Mouse (Mus musculus) heart, postnatal 0 days (tissue): Measurements from ENCODE around the gene Vkorc1. TPM values are rescaled to one million over a fixed set of nuclear protein-coding genes. Genes with fewer than 3 reads are reported as not detected.

ENCODE experiments used
- ATAC-seq: fragments of 200-750 bp; cut with Nextera tagmentation; 2 replicates; pipeline ENCODE4 v1.8.0; 2017; ENCODE audit warnings: low read depth, moderate number of reproducible peaks, moderate library complexity; ENCODE audit not compliant: insufficient read depth
- DNase-seq: peaks from one replicate; pipeline ENCODE4 v3.0.0-alpha.2; 2016; ENCODE audit warnings: low spot score
- H3K27ac ChIP-seq: fragments of 300-500 bp; sonication (generic); 2 replicates; pipeline ENCODE4 v1.5.1; 2014; ENCODE audit warnings: low read depth, mild to moderate bottlenecking
- H3K27me3 ChIP-seq: fragments of 300-500 bp; sonication (generic); 2 replicates; pipeline ENCODE4 v1.6.1; 2014; ENCODE audit warnings: low read length, mixed read lengths; ENCODE audit not compliant: control insufficient read depth, insufficient read depth
- H3K36me3 ChIP-seq: fragments of 300-500 bp; sonication (generic); replicated peaks from 2 replicates; pipeline ENCODE4 v1.6.1; 2014; ENCODE audit warnings: low read length, mixed read lengths; ENCODE audit not compliant: control insufficient read depth, insufficient read depth
- H3K4me1 ChIP-seq: fragments of 300-500 bp; sonication (generic); 2 replicates; pipeline ENCODE4 v1.6.1; 2014; ENCODE audit warnings: antibody characterized with exemption; ENCODE audit not compliant: control insufficient read depth, insufficient read depth
- H3K4me2 ChIP-seq: fragments of 300-500 bp; sonication (generic); 2 replicates; pipeline ENCODE4 v1.6.1; 2014; ENCODE audit warnings: low read depth, mild to moderate bottlenecking, low read length, moderate library complexity
- H3K4me3 ChIP-seq: fragments of 300-500 bp; sonication (generic); 2 replicates; pipeline ENCODE4 v1.5.1; 2014; ENCODE audit warnings: low read depth, low read length
- H3K9ac ChIP-seq: fragments of 300-500 bp; sonication (generic); replicated peaks from 2 replicates; pipeline ENCODE4 v1.6.1; 2014; ENCODE audit warnings: low read depth, low read length, mixed read lengths
- H3K9me3 ChIP-seq: fragments of 300-500 bp; sonication (generic); replicated peaks from 2 replicates; pipeline ENCODE4 v1.6.1; 2016; ENCODE audit warnings: low read length; ENCODE audit not compliant: control insufficient read depth
- CTCF ChIP-seq: IDR thresholded peaks from 2 replicates; pipeline ENCODE4 v1.5.1; 2016; ENCODE audit warnings: antibody characterized with exemption, control low read depth, low read depth
- EP300 ChIP-seq: IDR thresholded peaks from 2 replicates; pipeline ENCODE4 v1.6.1; 2016; ENCODE audit warnings: antibody characterized with exemption, low read depth
- WGBS: fragments of 180-500 bp; shearing (Covaris S2); extraction: QIAGEN DNeasy Blood & Tissue Kit; methylation state at CpG from one replicate; pipeline ENCODE4 v1.1.7; 2014; 5-methylcytosine and 5-hydroxymethylcytosine counted together
- polyA plus RNA-seq: library from polyadenylated mRNA; unstranded; fragments of >200 nt; fragmentation: Nextera tagmentation; extraction: Ambion mirVana; gene quantifications from 2 replicates; pipeline ENCODE4 v1.2.1, GENCODE M21; 2015
- total RNA-seq: library from RNA; depleted of rRNA; stranded (reverse); fragments of >200 nt; gene quantifications from 2 replicates; pipeline ENCODE4 v1.2.3, GENCODE M21; 2014; ENCODE audit warnings: low replicate concordance

Gene Vkorc1
- total and polyA plus RNA-seq, 2 experiments from 2014 or later = 59.1 to 70.4 TPM

GRCm38 (mm10) chr7:127887191-127887590 is 8.2 kb downstream of the Vkorc1 start:
- Histone ChIP-seq H3K4me2 (no peak overlapping the region), H3K4me3 (no peak overlapping the region), H3K9ac (no peak overlapping the region), H3K4me1 (no peaks in the 10 kb centered on the region), H3K27ac (no peak overlapping the region), H3K9me3 (no peaks in the 10 kb centered on the region), H3K36me3 (peaks cover 69% of the 10 kb centered on the region), H3K27me3 (no peaks in the 10 kb centered on the region)
- DNase-seq = no peak
- WGBS = 65% methylated on average over 8 of the region's 8 CpGs
- no peak for TF ChIP-seq CTCF
- TF ChIP-seq EP300 = no peak
- no peak for ATAC-seq

DNA sequence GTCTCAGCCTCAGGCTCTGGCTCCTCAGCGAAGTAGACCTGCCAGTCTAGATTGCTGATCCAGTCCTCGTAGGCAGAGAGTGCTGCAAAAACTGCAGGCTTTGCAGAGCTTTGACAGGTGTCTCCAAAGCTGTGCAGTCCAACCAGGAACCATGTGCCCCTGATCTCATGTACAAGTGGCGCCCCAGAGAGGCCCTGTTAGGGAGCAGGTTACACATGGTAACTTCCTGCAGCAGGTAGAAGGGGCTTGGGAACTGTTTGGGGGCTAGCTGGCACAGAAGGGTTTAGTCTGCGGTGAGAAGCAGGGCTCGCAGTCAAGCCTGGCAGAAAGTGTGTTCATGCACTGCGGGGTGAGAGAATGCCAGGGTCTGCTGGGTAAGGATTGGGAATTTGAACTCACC is 8.9 kb downstream of the Vkorc1 start:
- 83% methylated on average over 6 of the region's 6 CpGs for WGBS
- H3K27me3 ChIP-seq = no peaks in the 10 kb centered on the region
- no peak overlapping the region for H3K4me2 ChIP-seq
- no peak overlapping the region for H3K9ac ChIP-seq
- DNase-seq = no peak
- no peak for TF ChIP-seq EP300
- no peak for TF ChIP-seq CTCF
- no peak overlapping the region for H3K4me3 ChIP-seq
- no peak for ATAC-seq
- no peaks in the 10 kb centered on the region for H3K4me1 ChIP-seq
- H3K9me3 ChIP-seq = no peaks in the 10 kb centered on the region
- H3K27ac ChIP-seq = no peak overlapping the region
- peaks cover 70% of the 10 kb centered on the region for H3K36me3 ChIP-seq

GRCm38 (mm10) chr7:127885951-127886350 is 9.5 kb downstream of the Vkorc1 start:
- Histone ChIP-seq H3K9me3 (no peaks in the 10 kb centered on the region), H3K27me3 (no peaks in the 10 kb centered on the region), H3K36me3 (peaks cover 76% of the 10 kb centered on the region), H3K4me2 (no peak overlapping the region), H3K27ac (no peak overlapping the region), H3K4me3 (no peak overlapping the region), H3K4me1 (no peaks in the 10 kb centered on the region), H3K9ac (no peak overlapping the region; the same call in 1 of the 2 replicates)
- DNase-seq (no peak), ATAC-seq (no peak; the same call in 1 of the 2 replicates)
- TF ChIP-seq CTCF (no peak), EP300 (no peak)
- whole genome bisulfite sequencing = 55% methylated on average over 6 of the region's 6 CpGs

DNA sequence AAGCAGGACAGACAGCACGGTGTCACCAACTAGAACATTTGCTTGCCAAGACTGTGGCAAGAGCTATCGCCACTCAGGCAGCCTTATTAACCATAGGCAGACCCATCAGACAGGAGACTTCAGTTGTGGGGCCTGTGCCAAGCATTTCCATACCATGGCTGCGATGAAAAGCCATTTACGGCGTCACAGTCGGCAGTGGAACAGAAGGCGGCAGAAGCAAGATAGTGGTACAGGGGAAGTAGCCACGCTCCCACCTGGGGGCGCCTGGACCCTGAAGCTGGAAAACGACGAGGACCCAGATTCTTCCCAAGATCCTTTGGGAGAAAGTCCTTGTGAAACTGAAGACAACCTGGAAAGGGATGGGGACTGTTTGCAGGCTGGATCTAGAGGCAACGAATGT is 15.0 kb downstream of the Vkorc1 start:
- Histone ChIP-seq H3K27ac (no peak overlapping the region), H3K27me3 (no peaks in the 10 kb centered on the region), H3K4me1 (peaks cover 5% of the 10 kb centered on the region; the same call in 1 of the 2 replicates), H3K9ac (no peak overlapping the region), H3K4me3 (no peak overlapping the region), H3K9me3 (no peaks in the 10 kb centered on the region), H3K36me3 (peaks cover 65% of the 10 kb centered on the region), H3K4me2 (no peak overlapping the region)
- 81% methylated on average over 12 of the region's 12 CpGs for WGBS
- TF ChIP-seq EP300 (no peak), CTCF (no peak)
- no peak for DNase-seq
- no peak for ATAC-seq

- Histone ChIP-seq H3K36me3 (peaks cover 59% of the 10 kb centered on the region), H3K4me3 (no peak overlapping the region), H3K9me3 (no peaks in the 10 kb centered on the region), H3K4me1 (peaks cover 9% of the 10 kb centered on the region), H3K27me3 (no peaks in the 10 kb centered on the region), H3K27ac (no peak overlapping the region), H3K9ac (no peak overlapping the region), H3K4me2 (no peak overlapping the region)
- TF ChIP-seq EP300 (no peak), CTCF (no peak)
- no peak for ATAC-seq
- 95% methylated on average over 9 of the region's 9 CpGs for WGBS
- no peak for DNase-seq
Measured at GRCm38 (mm10) chr7:127879301-127879700, 16.1 kb downstream of the Vkorc1 start.

GRCm38 (mm10) chr7:127876467-127877348 is 18.7 kb downstream of the Vkorc1 start, which contains the start of gene Zfp668:
Gene Zfp668 (minus strand): TSS chr7:127876828.
- TF ChIP-seq EP300 (no peak; the same call in 1 of the 2 replicates), CTCF (no peak)
- Histone ChIP-seq H3K27ac (peak within 1 kb of the TSS; percentile 97), H3K9ac (peak within 1 kb of the TSS; percentile 88), H3K9me3 (no peaks in the 10 kb centered on the region), H3K4me2 (peak within 1 kb of the TSS; percentile 94), H3K4me1 (peaks cover 10% of the 10 kb centered on the region), H3K4me3 (peak within 1 kb of the TSS; percentile 91), H3K36me3 (peaks cover 36% of the 10 kb centered on the region), H3K27me3 (no peaks in the 10 kb centered on the region)
- ATAC-seq = peak; percentile 67
- DNase-seq = peak; percentile 89
- under 1% methylated on average over 60 of the region's 60 CpGs for WGBS
